Mouse (Mus musculus) lung, embryonic 14.5 days (tissue): ENCODE data around the gene Camkmt. TPM values are rescaled to one million over a fixed set of nuclear protein-coding genes. Genes with fewer than 3 reads are reported as not detected.

Experiments
- ATAC-seq: fragments of 200-750 bp; cut with Nextera tagmentation; 2 replicates; pipeline ENCODE4 v1.8.0; 2017; ENCODE audit warnings: mild to moderate bottlenecking, moderate TSS enrichment, moderate library complexity; ENCODE audit not compliant: insufficient read depth
- DNase-seq: peaks from one replicate; pipeline ENCODE4 v3.0.0-alpha.2; 2015
- H3K27ac ChIP-seq: fragments of 300-500 bp; sonication (generic); 2 replicates; pipeline ENCODE4 v1.5.1; 2014; ENCODE audit warnings: low read depth, mild to moderate bottlenecking, moderate library complexity
- H3K27me3 ChIP-seq: fragments of 300-500 bp; sonication (generic); 2 replicates; pipeline ENCODE4 v1.6.1; 2014; ENCODE audit warnings: low read length, control low read depth; ENCODE audit not compliant: insufficient read depth
- H3K36me3 ChIP-seq: fragments of 300-500 bp; sonication (generic); 2 replicates; pipeline ENCODE4 v1.6.1; 2014; ENCODE audit warnings: control low read depth; ENCODE audit not compliant: insufficient read depth
- H3K4me1 ChIP-seq: fragments of 300-500 bp; sonication (generic); 2 replicates; pipeline ENCODE4 v1.6.1; 2014; ENCODE audit warnings: antibody characterized with exemption, control low read depth; ENCODE audit not compliant: insufficient read depth
- H3K4me2 ChIP-seq: fragments of 300-500 bp; sonication (generic); 2 replicates; pipeline ENCODE4 v1.6.1; 2014; ENCODE audit warnings: mild to moderate bottlenecking
- H3K4me3 ChIP-seq: fragments of 300-500 bp; sonication (generic); 2 replicates; pipeline ENCODE4 v1.5.1; 2014; ENCODE audit warnings: low read depth, low read length
- H3K9ac ChIP-seq: fragments of 300-500 bp; sonication (generic); 2 replicates; pipeline ENCODE4 v1.6.1; 2014
- H3K9me3 ChIP-seq: fragments of 300-500 bp; sonication (generic); 2 replicates; pipeline ENCODE4 v1.6.1; 2016; ENCODE audit warnings: low read depth, low read length, control low read depth
- CTCF ChIP-seq: IDR thresholded peaks from 2 replicates; pipeline ENCODE4 v1.5.1; 2016; ENCODE audit warnings: antibody characterized with exemption, low read depth
- WGBS: fragments of 180-500 bp; shearing (Covaris S2); extraction: QIAGEN DNeasy Blood & Tissue Kit; methylation state at CpG from one replicate; pipeline ENCODE4 v1.1.7; 2014; 5-methylcytosine and 5-hydroxymethylcytosine counted together
- polyA plus RNA-seq: library from polyadenylated mRNA; unstranded; fragments of >200 nt; fragmentation: Nextera tagmentation; extraction: Ambion mirVana; gene quantifications from 2 replicates; pipeline ENCODE4 v1.2.1, GENCODE M21; 2014

Gene Camkmt
- polyA plus RNA-seq, 1 experiment from 2014 or later: 11.7 TPM

GRCm38 (mm10) chr17:85149211-85149738 lies 58.9 kb downstream of the Camkmt start:
- H3K4me2 ChIP-seq: no peak overlapping the region
- no peaks in the 10 kb centered on the region for H3K9me3 ChIP-seq
- H3K36me3 ChIP-seq: no peaks in the 10 kb centered on the region
- no peaks in the 10 kb centered on the region for H3K27me3 ChIP-seq
- no peak for ATAC-seq
- no peak overlapping the region for H3K9ac ChIP-seq
- no peak overlapping the region for H3K27ac ChIP-seq
- DNase-seq: no peak
- WGBS: 33% methylated on average over 3 of the region's 3 CpGs
- no peak overlapping the region for H3K4me3 ChIP-seq
- no peaks in the 10 kb centered on the region for H3K4me1 ChIP-seq
- no peak for TF ChIP-seq CTCF

DNA sequence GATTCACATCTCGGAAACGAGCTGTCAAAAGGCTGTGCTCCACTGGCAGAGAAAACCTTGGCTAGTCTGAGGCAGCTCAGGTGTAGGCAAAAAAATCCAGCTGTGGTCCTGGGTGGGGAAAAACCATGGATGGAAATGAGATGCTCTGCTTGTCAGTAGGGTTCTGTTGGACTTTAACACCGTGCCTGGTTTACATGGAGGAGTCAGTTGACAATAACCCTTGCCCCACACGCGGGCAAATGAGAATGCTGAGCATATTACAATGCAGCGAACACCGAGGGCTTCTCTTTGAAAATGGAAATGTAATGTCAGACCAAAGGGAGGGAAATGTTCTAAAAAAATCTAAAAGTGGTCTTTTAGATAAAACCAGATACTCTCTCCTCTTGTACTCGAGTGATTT lies 60.9 kb downstream of the Camkmt start:
- Histone ChIP-seq H3K4me3 (no peak overlapping the region), H3K9ac (no peak overlapping the region), H3K27me3 (no peaks in the 10 kb centered on the region), H3K4me1 (no peaks in the 10 kb centered on the region), H3K4me2 (no peak overlapping the region), H3K27ac (no peak overlapping the region), H3K9me3 (no peaks in the 10 kb centered on the region), H3K36me3 (no peaks in the 10 kb centered on the region)
- no peak for TF ChIP-seq CTCF
- DNase-seq (no peak), ATAC-seq (no peak)
- 40% methylated on average over 8 of the region's 8 CpGs for WGBS

GRCm38 (mm10) chr17:85158202-85158601 lies 67.8 kb downstream of the Camkmt start:
- Histone ChIP-seq H3K4me2 (no peak overlapping the region), H3K9ac (no peak overlapping the region), H3K36me3 (no peaks in the 10 kb centered on the region), H3K4me3 (no peak overlapping the region), H3K27me3 (no peaks in the 10 kb centered on the region), H3K9me3 (no peaks in the 10 kb centered on the region), H3K27ac (no peak overlapping the region), H3K4me1 (no peaks in the 10 kb centered on the region)
- WGBS: 70% methylated on average over 4 of the region's 4 CpGs
- ATAC-seq (no peak), DNase-seq (no peak)
- TF ChIP-seq CTCF: no peak

GRCm38 (mm10) chr17:85159526-85159925 lies 69.2 kb downstream of the Camkmt start:
- Histone ChIP-seq H3K36me3 (no peaks in the 10 kb centered on the region), H3K9me3 (no peaks in the 10 kb centered on the region), H3K4me3 (no peak overlapping the region), H3K27ac (no peak overlapping the region), H3K4me1 (no peaks in the 10 kb centered on the region), H3K4me2 (no peak overlapping the region), H3K27me3 (no peaks in the 10 kb centered on the region), H3K9ac (no peak overlapping the region)
- TF ChIP-seq CTCF: no peak
- no peak for ATAC-seq
- no peak for DNase-seq
- WGBS: 82% methylated on average over 8 of the region's 8 CpGs

GRCm38 (mm10) chr17:85160786-85161185 lies 70.4 kb downstream of the Camkmt start:
- 82% methylated on average over 8 of the region's 8 CpGs for WGBS
- DNase-seq: no peak

DNA sequence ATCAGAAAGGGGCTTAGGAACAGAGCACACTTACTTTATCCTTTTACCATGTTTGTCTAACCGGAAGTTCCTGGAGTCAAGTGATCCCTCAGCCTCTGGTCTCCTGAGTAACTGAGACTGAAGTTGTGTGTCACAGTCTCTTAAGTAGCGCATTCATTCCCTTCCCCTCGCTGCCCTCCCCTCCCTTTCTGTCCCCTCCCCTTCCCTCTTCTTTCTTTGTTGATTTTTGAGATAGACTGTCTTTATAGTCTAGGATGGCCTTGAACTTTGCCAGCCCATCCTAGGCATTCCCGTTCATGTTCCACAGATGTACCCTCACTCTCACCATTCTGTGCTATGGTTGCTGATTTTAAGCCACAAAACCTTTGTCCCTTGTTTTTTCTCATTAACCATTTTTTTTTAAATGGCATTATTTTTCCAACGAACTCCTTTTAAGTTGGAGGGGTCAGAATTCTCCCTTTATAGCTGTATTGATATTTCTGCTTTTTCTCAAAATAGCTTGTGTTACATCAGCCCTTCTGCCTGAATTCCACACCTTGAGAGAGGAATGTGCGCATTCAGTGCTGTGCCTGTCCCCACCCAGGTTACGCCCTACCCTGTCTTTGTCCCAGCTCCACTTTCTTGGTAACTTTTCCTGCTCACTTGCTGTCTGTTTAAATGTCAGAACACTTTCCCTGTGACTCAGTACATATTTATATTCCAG lies 72.4 kb downstream of the Camkmt start:
- WGBS: 72% methylated on average over 7 of the region's 7 CpGs
- ATAC-seq (no peak), DNase-seq (no peak)
- no peak for TF ChIP-seq CTCF
- Histone ChIP-seq H3K9me3 (no peaks in the 10 kb centered on the region), H3K4me1 (no peaks in the 10 kb centered on the region), H3K27ac (no peak overlapping the region), H3K4me3 (no peak overlapping the region), H3K9ac (no peak overlapping the region), H3K27me3 (no peaks in the 10 kb centered on the region), H3K4me2 (no peak overlapping the region), H3K36me3 (no peaks in the 10 kb centered on the region)

More at GRCm38 (mm10) chr17:85160786-85161185, 70.4 kb downstream of the Camkmt start:
- no peaks in the 10 kb centered on the region for H3K36me3 ChIP-seq
- H3K4me3 ChIP-seq: no peak overlapping the region
- H3K27me3 ChIP-seq: no peaks in the 10 kb centered on the region
- no peaks in the 10 kb centered on the region for H3K9me3 ChIP-seq
- no peak overlapping the region for H3K4me2 ChIP-seq
- no peak overlapping the region for H3K27ac ChIP-seq
- H3K9ac ChIP-seq: no peak overlapping the region
- ATAC-seq: no peak
- TF ChIP-seq CTCF: no peak
- no peaks in the 10 kb centered on the region for H3K4me1 ChIP-seq

DNA sequence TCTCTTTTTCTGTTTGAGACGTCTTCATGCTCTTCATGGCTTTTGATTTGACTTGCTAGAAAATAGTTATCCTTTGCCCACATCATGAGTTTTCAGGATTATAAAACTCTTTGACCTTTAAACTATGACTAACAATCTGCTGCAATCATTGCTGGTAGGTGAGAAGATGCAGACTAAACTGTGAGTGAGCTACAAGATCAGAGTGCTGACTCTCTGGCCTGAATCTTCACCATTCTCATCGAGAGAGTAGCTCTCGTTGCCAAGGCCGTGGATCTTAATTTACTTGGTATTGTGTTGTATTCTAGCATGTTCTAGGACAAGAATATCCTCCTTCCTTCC lies 72.9 kb downstream of the Camkmt start:
- WGBS: 75% methylated on average over 4 of the region's 4 CpGs
- no peak for DNase-seq
- H3K36me3 ChIP-seq: no peaks in the 10 kb centered on the region
- H3K4me2 ChIP-seq: no peak overlapping the region
- no peak overlapping the region for H3K27ac ChIP-seq
- H3K27me3 ChIP-seq: no peaks in the 10 kb centered on the region
- no peak overlapping the region for H3K9ac ChIP-seq
- H3K4me1 ChIP-seq: no peaks in the 10 kb centered on the region
- H3K4me3 ChIP-seq: no peak overlapping the region
- H3K9me3 ChIP-seq: no peaks in the 10 kb centered on the region
- ATAC-seq: no peak
- no peak for TF ChIP-seq CTCF
